Mouse (Mus musculus) lung, postnatal 0 days (tissue): Measurements from ENCODE around the gene Smox.

Experiments
- CTCF ChIP-seq: IDR thresholded peaks from 2 replicates; pipeline ENCODE4 v1.5.1; 2016; ENCODE audit warnings: antibody characterized with exemption, mild to moderate bottlenecking
- EP300 ChIP-seq: IDR thresholded peaks from 2 replicates; pipeline ENCODE4 v1.6.1; 2016; ENCODE audit warnings: antibody characterized with exemption, mild to moderate bottlenecking, control low read depth

- TF ChIP-seq CTCF (no peak), EP300 (no peak)
Observed at GRCm38 (mm10) chr2:131493446-131493845, 2.1 kb downstream of the Smox start.
